Mouse (Mus musculus) limb, embryonic 14.5 days (tissue): ENCODE data around the gene Gab1. TPM values are rescaled to one million over a fixed set of nuclear protein-coding genes. Genes with fewer than 3 reads are reported as not detected.

Experiments used
- ATAC-seq: fragments of 200-750 bp; cut with Nextera tagmentation; 2 replicates; pipeline ENCODE4 v1.8.0; 2017; ENCODE audit warnings: low read depth, moderate number of reproducible peaks, moderate TSS enrichment; ENCODE audit not compliant: low FRiP score
- DNase-seq: peaks from one replicate; pipeline ENCODE4 v3.0.0-alpha.2; 2015; ENCODE audit warnings: low spot score
- H3K27ac ChIP-seq: fragments of 300-500 bp; sonication (generic); replicated peaks from 2 replicates; pipeline ENCODE4 v1.5.1; 2014; ENCODE audit warnings: low read depth, mild to moderate bottlenecking, low read length, moderate library complexity, mixed read lengths
- H3K27me3 ChIP-seq: fragments of 300-500 bp; sonication (generic); 2 replicates; pipeline ENCODE4 v1.6.1; 2014; ENCODE audit warnings: low read length, mixed read lengths; ENCODE audit not compliant: control insufficient read depth, insufficient read depth
- H3K36me3 ChIP-seq: fragments of 300-500 bp; sonication (generic); 2 replicates; pipeline ENCODE4 v1.6.1; 2014; ENCODE audit warnings: mild to moderate bottlenecking, low read length, moderate library complexity, mixed read lengths; ENCODE audit not compliant: control insufficient read depth, insufficient read depth
- H3K4me1 ChIP-seq: fragments of 300-500 bp; sonication (generic); 2 replicates; pipeline ENCODE4 v1.6.1; 2014; ENCODE audit warnings: antibody characterized with exemption, low read length, mixed read lengths; ENCODE audit not compliant: control insufficient read depth, insufficient read depth
- H3K4me2 ChIP-seq: fragments of 300-500 bp; sonication (generic); replicated peaks from 2 replicates; pipeline ENCODE4 v1.6.1; 2014; ENCODE audit warnings: low read depth, mild to moderate bottlenecking, low read length, moderate library complexity; ENCODE audit not compliant: severe bottlenecking
- H3K4me3 ChIP-seq: fragments of 300-500 bp; sonication (generic); replicated peaks from 2 replicates; pipeline ENCODE4 v1.5.1; 2014; ENCODE audit warnings: low read length
- H3K9ac ChIP-seq: fragments of 300-500 bp; sonication (generic); 2 replicates; pipeline ENCODE4 v1.6.1; 2014; ENCODE audit warnings: mild to moderate bottlenecking, low read depth, low read length, moderate library complexity; ENCODE audit not compliant: severe bottlenecking
- H3K9me3 ChIP-seq: fragments of 300-500 bp; sonication (generic); 2 replicates; pipeline ENCODE4 v1.6.1; 2016; ENCODE audit warnings: low read length; ENCODE audit not compliant: control insufficient read depth
- POLR2A ChIP-seq: fragments of 200-500 bp; IDR thresholded peaks from 2 replicates; pipeline ENCODE4 v1.8.0; 2012; ENCODE audit warnings: inconsistent platforms, mild to moderate bottlenecking, moderate library complexity, borderline replicate concordance; ENCODE audit not compliant: insufficient read depth, insufficient read length; ENCODE audit errors: extremely low read depth
- WGBS: fragments of 180-500 bp; shearing (Covaris S2); extraction: QIAGEN DNeasy Blood & Tissue Kit; methylation state at CpG from one replicate; pipeline ENCODE4 v1.1.7; 2014; 5-methylcytosine and 5-hydroxymethylcytosine counted together
- polyA plus RNA-seq, 2 experiments: library from polyadenylated mRNA; depleted of rRNA in 1 of 2; stranded (reverse) in 1 of 2; unstranded in 1 of 2; fragments of >200 nt; fragmentation: Nextera tagmentation in 1 of 2; extraction: Ambion mirVana in 1 of 2; gene quantifications; 2 replicates each; pipeline versions ENCODE4 v1.2.1 to v1.2.3; 2012 to 2014

Gene Gab1
- polyA plus RNA-seq, 2 experiments, result 41.3 to 44.8 TPM

- no peak for ATAC-seq
These were observed 61.3 kb downstream of the Gab1 start for GRCm38 (mm10) chr8:80818978-80819377.

GRCm38 (mm10) chr8:80817065-80817464 is 63.3 kb downstream of the Gab1 start:
- Histone ChIP-seq H3K36me3 (no peaks in the 10 kb centered on the region), H3K9ac (no peak overlapping the region), H3K4me3 (no peak overlapping the region), H3K4me1 (peaks cover 27% of the 10 kb centered on the region), H3K27me3 (no peaks in the 10 kb centered on the region), H3K9me3 (no peaks in the 10 kb centered on the region), H3K4me2 (no peak overlapping the region), H3K27ac (no peak overlapping the region)
- ATAC-seq (no peak), DNase-seq (no peak)
- 89% methylated on average over 2 of the region's 2 CpGs for WGBS
- TF ChIP-seq POLR2A, result no peak

More at GRCm38 (mm10) chr8:80818978-80819377, 61.3 kb downstream of the Gab1 start:
- Histone ChIP-seq H3K4me3 (no peak overlapping the region), H3K27me3 (no peaks in the 10 kb centered on the region), H3K4me1 (peaks cover 28% of the 10 kb centered on the region), H3K4me2 (no peak overlapping the region), H3K9me3 (no peaks in the 10 kb centered on the region), H3K9ac (no peak overlapping the region), H3K27ac (no peak overlapping the region), H3K36me3 (no peaks in the 10 kb centered on the region)
- no peak for TF ChIP-seq POLR2A
- DNase-seq, result no peak
- WGBS, result 78% methylated on average over 6 of the region's 6 CpGs

GRCm38 (mm10) chr8:80815179-80815578 is 65.1 kb downstream of the Gab1 start:
- Histone ChIP-seq H3K27me3 (no peaks in the 10 kb centered on the region), H3K27ac (no peak overlapping the region), H3K4me1 (peaks cover 22% of the 10 kb centered on the region), H3K9ac (no peak overlapping the region), H3K9me3 (no peaks in the 10 kb centered on the region), H3K36me3 (no peaks in the 10 kb centered on the region), H3K4me2 (no peak overlapping the region), H3K4me3 (no peak overlapping the region)
- ATAC-seq, result no peak
- TF ChIP-seq POLR2A, result no peak
- DNase-seq, result peak; percentile 46
- 65% methylated on average over 6 of the region's 6 CpGs for WGBS

DNA sequence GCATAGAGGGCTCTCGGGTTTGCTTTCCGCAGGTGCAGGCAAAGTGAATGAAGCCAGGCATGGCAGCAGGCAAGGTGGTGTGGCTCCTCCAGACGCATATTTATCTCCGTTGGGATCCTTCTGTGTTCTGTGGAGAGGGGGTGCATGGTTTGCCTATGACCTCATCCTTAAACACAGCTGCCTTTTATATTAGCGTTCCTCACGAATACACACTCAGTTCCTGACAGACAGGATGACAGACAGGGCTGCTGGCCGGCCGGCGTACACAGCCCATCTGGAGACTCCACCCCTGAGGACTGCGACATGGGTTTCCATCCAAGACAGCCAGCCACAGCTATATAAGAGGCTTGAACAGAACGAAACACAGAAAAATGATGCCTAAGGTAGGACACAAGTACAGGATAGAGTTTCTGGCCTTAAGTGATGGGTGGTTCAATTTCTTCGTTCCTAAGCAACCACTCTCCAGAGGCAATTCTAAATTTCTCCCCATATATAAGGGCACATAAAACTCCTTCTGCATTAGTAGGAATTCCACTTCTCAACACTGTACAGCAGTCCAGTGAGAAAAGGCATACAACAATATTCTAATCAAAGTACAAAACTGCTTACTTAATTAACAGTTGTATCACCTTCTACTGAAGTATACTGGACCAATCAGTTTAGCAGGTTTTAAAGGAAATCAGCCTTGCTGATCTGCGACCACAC is 66.1 kb downstream of the Gab1 start:
- DNase-seq (peak; percentile 22), ATAC-seq (peak; percentile 83)
- no peak overlapping the region for H3K27ac ChIP-seq
- H3K4me2 ChIP-seq, result no peak overlapping the region
- H3K9me3 ChIP-seq, result no peaks in the 10 kb centered on the region
- H3K4me3 ChIP-seq, result no peak overlapping the region
- no peaks in the 10 kb centered on the region for H3K27me3 ChIP-seq
- H3K4me1 ChIP-seq, result peaks cover 22% of the 10 kb centered on the region
- TF ChIP-seq POLR2A, result no peak
- H3K9ac ChIP-seq, result no peak overlapping the region
- H3K36me3 ChIP-seq, result no peaks in the 10 kb centered on the region
- 45% methylated on average over 13 of the region's 13 CpGs for WGBS

- WGBS, result 82% methylated on average over 5 of the region's 5 CpGs
- Histone ChIP-seq H3K9ac (no peak overlapping the region), H3K4me1 (peaks cover 25% of the 10 kb centered on the region), H3K27me3 (no peaks in the 10 kb centered on the region), H3K27ac (no peak overlapping the region), H3K9me3 (no peaks in the 10 kb centered on the region), H3K4me2 (no peak overlapping the region), H3K4me3 (no peak overlapping the region), H3K36me3 (no peaks in the 10 kb centered on the region)
- peak; percentile 56 for DNase-seq
- no peak for TF ChIP-seq POLR2A
- ATAC-seq, result no peak
These were observed 66.9 kb downstream of the Gab1 start for GRCm38 (mm10) chr8:80813439-80813838.
